Mouse (Mus musculus) midbrain, embryonic 14.5 days (tissue): ENCODE data around the gene Dcxr. TPM values are rescaled to one million over a fixed set of nuclear protein-coding genes. Genes with fewer than 3 reads are reported as not detected.

Experiments used
- ATAC-seq: fragments of 200-750 bp; cut with Nextera tagmentation; 2 replicates; pipeline ENCODE4 v1.8.0; 2017; ENCODE audit warnings: moderate number of reproducible peaks, moderate library complexity; ENCODE audit not compliant: low FRiP score, low TSS enrichment
- DNase-seq: peaks from one replicate; pipeline ENCODE4 v3.0.0-alpha.2; 2015
- H3K27ac ChIP-seq: fragments of 300-500 bp; sonication (generic); replicated peaks from 2 replicates; pipeline ENCODE4 v1.5.1; 2014; ENCODE audit warnings: mild to moderate bottlenecking, low read depth, low read length, moderate library complexity
- H3K27me3 ChIP-seq: fragments of 300-500 bp; sonication (generic); 2 replicates; pipeline ENCODE4 v1.6.1; 2014; ENCODE audit warnings: low read length, control low read depth, mixed read lengths; ENCODE audit not compliant: control insufficient read depth, insufficient read depth
- H3K36me3 ChIP-seq: fragments of 300-500 bp; sonication (generic); 2 replicates; pipeline ENCODE4 v1.6.1; 2014; ENCODE audit warnings: low read length, control low read depth; ENCODE audit not compliant: control insufficient read depth, insufficient read depth
- H3K4me1 ChIP-seq: fragments of 300-500 bp; sonication (generic); 2 replicates; pipeline ENCODE4 v1.6.1; 2014; ENCODE audit warnings: mild to moderate bottlenecking, antibody characterized with exemption, low read length, control low read depth; ENCODE audit not compliant: control insufficient read depth, insufficient read depth
- H3K4me2 ChIP-seq: fragments of 300-500 bp; sonication (generic); 2 replicates; pipeline ENCODE4 v1.6.1; 2014; ENCODE audit warnings: mild to moderate bottlenecking, low read length, moderate library complexity
- H3K4me3 ChIP-seq: fragments of 300-500 bp; sonication (generic); replicated peaks from 2 replicates; pipeline ENCODE4 v1.5.1; 2014; ENCODE audit warnings: low read depth, low read length
- H3K9ac ChIP-seq: fragments of 300-500 bp; sonication (generic); replicated peaks from 2 replicates; pipeline ENCODE4 v1.6.1; 2014; ENCODE audit warnings: mild to moderate bottlenecking, low read length, moderate library complexity
- H3K9me3 ChIP-seq: fragments of 300-500 bp; sonication (generic); 2 replicates; pipeline ENCODE4 v1.6.1; 2016; ENCODE audit warnings: low read length, control low read depth, mixed read lengths; ENCODE audit not compliant: control insufficient read depth
- WGBS: fragments of 180-500 bp; shearing (Covaris S2); extraction: QIAGEN DNeasy Blood & Tissue Kit; methylation state at CpG from one replicate; pipeline ENCODE4 v1.1.7; 2014; 5-methylcytosine and 5-hydroxymethylcytosine counted together
- polyA plus RNA-seq: library from polyadenylated mRNA; unstranded; fragments of >200 nt; fragmentation: Nextera tagmentation; extraction: Ambion mirVana; gene quantifications from 2 replicates; pipeline ENCODE4 v1.2.1, GENCODE M21; 2014

Dcxr gene
- polyA plus RNA-seq, 1 experiment from 2014 or later = 8.6 TPM

GRCm38 (mm10) chr11:120722761-120723382 is 4.2 kb downstream of the Dcxr start:
- ATAC-seq (no peak), DNase-seq (no peak)
- Histone ChIP-seq H3K36me3 (peaks cover 18% of the 10 kb centered on the region), H3K9me3 (no peaks in the 10 kb centered on the region), H3K27me3 (no peaks in the 10 kb centered on the region), H3K27ac (no peak overlapping the region), H3K4me1 (peaks cover 19% of the 10 kb centered on the region), H3K4me3 (peak overlapping the region; percentile 75), H3K9ac (peak overlapping the region; percentile 86; the same call in 1 of the 2 replicates), H3K4me2 (peak overlapping the region; percentile 91)
- WGBS = 86% methylated on average over 11 of the region's 11 CpGs

DNA sequence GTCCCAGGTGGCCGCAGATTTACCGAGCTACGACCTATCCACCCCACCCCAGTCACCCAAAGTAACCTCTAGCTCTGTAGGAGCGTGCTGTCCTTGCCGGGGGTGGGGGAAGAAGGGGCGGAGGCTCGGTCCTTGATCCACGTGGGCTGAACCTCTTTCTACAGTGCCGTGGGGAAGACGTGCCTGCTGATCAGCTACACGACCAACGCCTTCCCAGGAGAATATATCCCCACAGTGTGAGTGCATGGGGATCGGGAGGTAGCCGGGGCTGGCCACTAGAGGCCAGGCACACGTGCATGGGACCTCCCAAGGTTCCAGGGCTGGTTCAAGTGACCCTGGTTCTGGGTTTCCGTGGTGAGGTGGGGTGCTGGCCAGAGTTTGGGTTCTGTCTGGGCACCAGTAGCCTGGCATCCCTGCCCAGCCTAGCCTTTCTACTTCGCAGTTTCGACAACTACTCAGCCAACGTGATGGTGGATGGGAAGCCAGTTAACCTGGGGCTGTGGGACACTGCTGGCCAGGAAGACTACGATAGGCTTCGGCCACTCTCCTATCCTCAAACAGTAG is 4.9 kb downstream of the Dcxr start:
- DNase-seq (peak; percentile 39), ATAC-seq (no peak)
- Histone ChIP-seq H3K9me3 (no peaks in the 10 kb centered on the region), H3K9ac (peak overlapping the region; percentile 86), H3K4me3 (peak overlapping the region; percentile 75), H3K36me3 (peaks cover 24% of the 10 kb centered on the region), H3K4me1 (peaks cover 19% of the 10 kb centered on the region), H3K27ac (peak overlapping the region; percentile 74; the same call in 1 of the 2 replicates), H3K27me3 (no peaks in the 10 kb centered on the region), H3K4me2 (peak overlapping the region; percentile 91)
- WGBS = 20% methylated on average over 21 of the region's 21 CpGs

- Histone ChIP-seq H3K27ac (peak within 1 kb of the TSS; percentile 74), H3K4me2 (peak within 1 kb of the TSS; percentile 91), H3K9ac (peak within 1 kb of the TSS; percentile 86), H3K4me1 (peaks cover 14% of the 10 kb centered on the region), H3K4me3 (peak within 1 kb of the TSS; percentile 75), H3K9me3 (no peaks in the 10 kb centered on the region), H3K36me3 (peaks cover 29% of the 10 kb centered on the region), H3K27me3 (no peaks in the 10 kb centered on the region)
- 1% methylated on average over 87 of the region's 90 CpGs for WGBS
- peak; percentile 86 for ATAC-seq
- peak; percentile 94 for DNase-seq
Observed at GRCm38 (mm10) chr11:120721124-120722066, 5.7 kb downstream of the Dcxr start, which contains the start of gene Rac3. Gene Rac3, plus strand, starts transcription at chr11:120721470.

GRCm38 (mm10) chr11:120720450-120720849 is 6.6 kb downstream of the Dcxr start:
- H3K27me3 ChIP-seq = no peaks in the 10 kb centered on the region
- WGBS = 7% methylated on average over 17 of the region's 17 CpGs
- peak overlapping the region; percentile 74 for H3K27ac ChIP-seq
- ATAC-seq = no peak
- H3K4me1 ChIP-seq = peaks cover 14% of the 10 kb centered on the region
- peaks cover 35% of the 10 kb centered on the region for H3K36me3 ChIP-seq
- H3K9me3 ChIP-seq = no peaks in the 10 kb centered on the region
- peak overlapping the region; percentile 91 for H3K4me2 ChIP-seq
- H3K9ac ChIP-seq = peak overlapping the region; percentile 86
- H3K4me3 ChIP-seq = peak overlapping the region; percentile 75
- DNase-seq = peak; percentile 93

- Histone ChIP-seq H3K4me2 (no peak overlapping the region; the same call in 1 of the 2 replicates), H3K4me1 (peaks cover 15% of the 10 kb centered on the region), H3K27ac (no peak overlapping the region), H3K36me3 (peaks cover 37% of the 10 kb centered on the region), H3K4me3 (no peak overlapping the region), H3K9ac (no peak overlapping the region), H3K9me3 (no peaks in the 10 kb centered on the region), H3K27me3 (no peaks in the 10 kb centered on the region)
- ATAC-seq = no peak
- DNase-seq = no peak
- 84% methylated on average over 13 of the region's 13 CpGs for WGBS
Observed at GRCm38 (mm10) chr11:120719841-120720376, 7.2 kb downstream of the Dcxr start.

DNA sequence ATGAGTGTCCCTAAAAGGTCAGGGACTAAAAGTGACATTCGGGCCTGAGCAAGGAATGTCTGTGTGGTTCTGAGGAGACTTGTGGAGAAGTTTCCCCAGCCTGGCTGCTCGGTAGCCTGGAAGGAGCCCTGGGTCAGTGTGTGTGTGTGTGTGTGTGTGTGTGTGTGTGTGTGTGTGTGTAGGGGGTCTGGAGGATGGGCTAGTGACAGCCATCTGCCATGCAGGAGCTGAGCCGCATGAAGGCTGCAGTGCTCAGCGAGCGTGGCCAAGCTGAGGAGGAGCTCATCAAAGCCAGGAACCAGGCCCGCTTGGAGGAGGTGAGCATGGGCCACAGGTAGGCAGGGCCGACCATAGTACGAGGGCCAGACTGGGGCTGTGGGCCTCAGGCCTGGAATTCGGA is 7.8 kb downstream of the Dcxr start:
- H3K27ac ChIP-seq = no peak overlapping the region
- peaks cover 22% of the 10 kb centered on the region for H3K4me1 ChIP-seq
- no peaks in the 10 kb centered on the region for H3K27me3 ChIP-seq
- no peak overlapping the region for H3K9ac ChIP-seq
- H3K36me3 ChIP-seq = peaks cover 37% of the 10 kb centered on the region
- DNase-seq (no peak), ATAC-seq (no peak)
- H3K4me3 ChIP-seq = no peak overlapping the region
- H3K9me3 ChIP-seq = no peaks in the 10 kb centered on the region
- 87% methylated on average over 9 of the region's 9 CpGs for WGBS
- no peak overlapping the region for H3K4me2 ChIP-seq

- Histone ChIP-seq H3K4me1 (peaks cover 19% of the 10 kb centered on the region), H3K4me2 (peak overlapping the region; percentile 98; the same call in 1 of the 2 replicates), H3K4me3 (no peak overlapping the region; the same call in 1 of the 2 replicates), H3K27me3 (no peaks in the 10 kb centered on the region), H3K27ac (no peak overlapping the region), H3K36me3 (peaks cover 50% of the 10 kb centered on the region), H3K9ac (no peak overlapping the region), H3K9me3 (no peaks in the 10 kb centered on the region)
- 94% methylated on average over 9 of the region's 9 CpGs for WGBS
- DNase-seq (no peak), ATAC-seq (no peak)
Observed at GRCm38 (mm10) chr11:120715131-120715530, 11.9 kb downstream of the Dcxr start.

DNA sequence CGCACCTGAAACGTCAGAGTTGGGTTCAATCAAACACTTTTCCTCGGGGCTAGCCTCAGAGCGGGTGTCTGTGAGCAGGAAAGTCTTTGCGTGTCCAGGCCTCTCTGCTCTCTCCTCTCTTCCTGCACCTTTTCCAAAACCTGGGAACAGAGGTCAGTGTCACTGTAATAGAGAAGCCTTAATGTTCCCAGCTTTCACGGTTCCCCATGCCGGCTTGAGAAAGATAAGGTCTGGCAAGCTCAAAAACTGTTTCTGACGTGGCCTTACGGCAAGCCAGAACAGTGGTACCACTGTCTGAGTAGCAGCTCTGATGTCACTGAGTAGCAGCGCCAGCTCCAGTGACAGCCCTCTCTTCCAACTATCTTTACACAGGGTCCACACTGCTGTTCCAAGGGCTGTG is 12.5 kb downstream of the Dcxr start:
- peak overlapping the region; percentile 59 for H3K4me3 ChIP-seq
- peak overlapping the region; percentile 71 for H3K9ac ChIP-seq
- H3K36me3 ChIP-seq = peaks cover 52% of the 10 kb centered on the region
- peaks cover 19% of the 10 kb centered on the region for H3K4me1 ChIP-seq
- no peaks in the 10 kb centered on the region for H3K27me3 ChIP-seq
- peak overlapping the region; percentile 98 for H3K4me2 ChIP-seq
- no peak for DNase-seq
- ATAC-seq = no peak
- 67% methylated on average over 10 of the region's 10 CpGs for WGBS
- no peaks in the 10 kb centered on the region for H3K9me3 ChIP-seq
- H3K27ac ChIP-seq = no peak overlapping the region; the same call in 1 of the 2 replicates
